Mouse (Mus musculus): ENCODE measurements around the gene Ccser2.

DNA sequence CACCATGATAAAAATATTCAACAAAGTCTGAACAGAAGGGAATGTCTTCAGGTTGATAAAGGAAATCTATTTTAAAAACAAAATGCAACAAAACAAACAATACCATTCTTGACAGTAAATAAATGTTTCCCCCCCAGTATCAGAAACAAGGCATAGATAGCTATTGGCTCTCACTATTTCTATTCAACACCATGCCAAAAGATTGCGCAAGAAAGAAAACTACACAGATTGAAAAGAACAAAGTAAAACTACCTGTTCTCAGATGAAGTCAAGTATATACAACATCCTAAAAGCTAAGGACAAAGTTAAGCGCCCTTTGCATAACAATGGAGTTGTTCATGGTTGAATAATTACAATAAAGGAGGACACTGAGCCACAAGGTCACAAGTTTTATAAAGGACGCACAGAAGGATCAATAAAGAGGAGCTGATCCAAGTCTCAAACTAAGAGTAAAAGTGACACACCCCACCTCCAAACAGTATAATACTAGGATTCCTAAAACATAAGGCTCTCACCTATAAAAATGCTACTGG lies 54.0 kb downstream of the Ccser2 start:
- no peak for TF ChIP-seq POLR2A (IDR thresholded peaks at IDR 0.05; ENCODE audit: insufficient read depth, low read depth, low read length)
- no peak for TF ChIP-seq EP300 (IDR thresholded peaks at IDR 0.05; ENCODE audit: insufficient read depth, low read depth, low read length)
- TF ChIP-seq CTCF (IDR thresholded peaks at IDR 0.05), result no peak
